In the genomic region with DNA sequence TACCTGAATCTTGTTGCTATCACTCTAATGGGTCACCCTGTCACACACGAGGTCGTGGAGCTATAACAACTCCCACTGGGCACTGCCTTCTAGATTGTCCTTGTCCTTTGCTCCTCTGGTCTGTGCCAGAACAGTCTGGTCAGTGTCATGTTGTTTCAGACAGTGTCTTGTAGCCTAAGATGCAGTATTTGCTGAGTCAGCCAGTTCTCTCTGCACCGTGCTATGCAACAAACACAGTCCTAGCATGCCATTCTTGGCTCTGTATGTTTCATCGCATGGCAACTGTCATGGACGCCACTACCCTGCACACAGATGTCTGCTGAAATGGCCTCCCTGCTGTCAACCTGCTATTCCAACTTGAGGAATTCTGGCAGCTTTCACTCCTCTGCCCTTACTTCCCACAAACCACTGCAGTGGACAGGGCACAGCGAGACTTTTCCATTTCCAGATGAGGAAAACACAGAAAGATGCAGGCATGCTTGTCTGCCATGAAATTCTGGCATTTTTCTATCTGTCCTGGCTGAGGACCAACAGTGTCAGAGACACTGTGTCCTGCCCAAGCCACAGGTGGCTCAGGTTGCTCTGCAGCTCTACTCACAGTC, we compare ENCODE assay signal across 11 mouse cellular contexts.
DNase-seq lines count a peak whose midpoint lies in the region; ATAC-seq and TF ChIP-seq lines count a peak whose summit lies in the region.
"Had no signal": no experiment of that assay in that cellular context is flagged by ENCODE, and none has a peak within 500 bp of the region (broad histone marks: within the 10 kb centered on the region; RNA-seq: fewer than 3 reads in every experiment).

No protein-coding gene starts in this region.

- no peaks in the 10 kb centered on the region for H3K27me3 ChIP-seq in intestine, embryonic 14.5 days (replicated peaks; ENCODE audit: control insufficient read depth, insufficient read depth, low read length)
- no peaks in the 10 kb centered on the region for H3K27me3 ChIP-seq in intestine, postnatal 0 days (replicated peaks; ENCODE audit: control insufficient read depth, insufficient read depth, low read length)
- no peaks in the 10 kb centered on the region for H3K27me3 ChIP-seq in lung, embryonic 15.5 days
- no peaks in the 10 kb centered on the region for H3K27me3 ChIP-seq in stomach, embryonic 16.5 days (ENCODE audit: control insufficient read depth, insufficient read depth, low read length)

- H3K27ac ChIP-seq in intestine, embryonic 14.5 days (ENCODE audit: low read depth): no peak overlapping the region
- H3K27ac ChIP-seq in intestine, postnatal 0 days (ENCODE audit: low read depth, low read length): no peak overlapping the region
- no peak overlapping the region for H3K27ac ChIP-seq in lung, embryonic 15.5 days
- no peak overlapping the region for H3K27ac ChIP-seq in stomach, embryonic 16.5 days (ENCODE audit: low read length)
- H3K27ac ChIP-seq in gastrocnemius, adult 2 months: no peak overlapping the region

- peaks cover 7% of the 10 kb centered on the region; the same call in 1 of the 2 replicates for H3K4me1 ChIP-seq in intestine, embryonic 14.5 days (replicated peaks; ENCODE audit: control insufficient read depth, insufficient read depth, low read length)
- H3K4me1 ChIP-seq in intestine, postnatal 0 days (replicated peaks; ENCODE audit: control insufficient read depth, insufficient read depth, low read length): peaks cover 21% of the 10 kb centered on the region
- peaks cover 15% of the 10 kb centered on the region for H3K4me1 ChIP-seq in lung, embryonic 15.5 days
- H3K4me1 ChIP-seq in stomach, embryonic 16.5 days (ENCODE audit: control insufficient read depth, insufficient read depth, low read length): peaks cover 11% of the 10 kb centered on the region

- no peak for TF ChIP-seq CTCF in intestine, postnatal 0 days (IDR thresholded peaks at IDR 0.05; ENCODE audit: low read depth)
- no peak for TF ChIP-seq CTCF in gastrocnemius, adult 2 months (IDR thresholded peaks at IDR 0.05)

- H3K36me3 ChIP-seq in intestine, embryonic 14.5 days (ENCODE audit: control insufficient read depth, insufficient read depth, low read length): no peaks in the 10 kb centered on the region
- H3K36me3 ChIP-seq in intestine, postnatal 0 days (ENCODE audit: control insufficient read depth, insufficient read depth): no peaks in the 10 kb centered on the region
- no peaks in the 10 kb centered on the region for H3K36me3 ChIP-seq in lung, embryonic 15.5 days
- H3K36me3 ChIP-seq in stomach, embryonic 16.5 days (ENCODE audit: control insufficient read depth, insufficient read depth, low read length): no peaks in the 10 kb centered on the region

- ATAC-seq in intestine, embryonic 14.5 days (replicated peaks; ENCODE audit: low FRiP score, low TSS enrichment, low read depth): 0 out of 2 replicates have a peak, but pooled peaks have one; percentile 55
- ATAC-seq in intestine, postnatal 0 days: no peak
- ATAC-seq in lung, embryonic 15.5 days (ENCODE audit: borderline replicate concordance, extremely low read depth, low FRiP score, low TSS enrichment): peak; percentile 57; the same call in 1 of the 2 replicates
- peak; percentile 66; the same call in 1 of the 2 replicates for ATAC-seq in stomach, embryonic 16.5 days (ENCODE audit: insufficient read depth, low FRiP score)

- intact Hi-C loops in gastrocnemius, adult 2 months (cut with DNase I): no loop called here

- 77% methylated on average over 6 of the region's 6 CpGs for WGBS in intestine, embryonic 14.5 days
- WGBS in intestine, postnatal 0 days: 74% methylated on average over 6 of the region's 6 CpGs
- 75% methylated on average over 6 of the region's 6 CpGs for WGBS in lung, embryonic 15.5 days
- 74% methylated on average over 6 of the region's 6 CpGs for WGBS in stomach, embryonic 16.5 days

- no peak overlapping the region for H3K4me2 ChIP-seq in intestine, embryonic 14.5 days (ENCODE audit: low read length)
- no peak overlapping the region for H3K4me2 ChIP-seq in intestine, postnatal 0 days (replicated peaks; ENCODE audit: low read depth)
- H3K4me2 ChIP-seq in lung, embryonic 15.5 days: no peak overlapping the region
- H3K4me2 ChIP-seq in stomach, embryonic 16.5 days (ENCODE audit: low read depth, low read length): no peak overlapping the region

- DNase-seq in adrenal gland, postnatal 10 days: peak; percentile 15
- no peak for DNase-seq in adrenal gland, adult 2 months
- no peak for DNase-seq in intestine, embryonic 14.5 days (ENCODE audit: low spot score)
- no peak for DNase-seq in lung, postnatal 4 days
- no peak for DNase-seq in gastrocnemius, adult 2 months
- DNase-seq: cerebellum, adult 2 months; embryo, embryonic 11 days; lung, postnatal 36 days had no signal

- no peaks in the 10 kb centered on the region for H3K9me3 ChIP-seq in intestine, embryonic 14.5 days (ENCODE audit: control insufficient read depth, low read length)
- H3K9me3 ChIP-seq in intestine, postnatal 0 days (ENCODE audit: control insufficient read depth): no peaks in the 10 kb centered on the region
- no peaks in the 10 kb centered on the region for H3K9me3 ChIP-seq in lung, embryonic 15.5 days
- H3K9me3 ChIP-seq in stomach, embryonic 16.5 days (replicated peaks; ENCODE audit: control insufficient read depth, low read length): no peaks in the 10 kb centered on the region

- no peak overlapping the region for H3K4me3 ChIP-seq in intestine, embryonic 14.5 days (ENCODE audit: low read depth, low read length)
- H3K4me3 ChIP-seq in intestine, postnatal 0 days (ENCODE audit: low read depth, low read length): no peak overlapping the region
- no peak overlapping the region for H3K4me3 ChIP-seq in lung, embryonic 15.5 days
- H3K4me3 ChIP-seq in stomach, embryonic 16.5 days (replicated peaks; ENCODE audit: low read length): no peak overlapping the region
- H3K4me3 ChIP-seq in gastrocnemius, adult 2 months: no peak overlapping the region

- no peak overlapping the region for H3K9ac ChIP-seq in intestine, embryonic 14.5 days (ENCODE audit: low read length)
- no peak overlapping the region for H3K9ac ChIP-seq in intestine, postnatal 0 days (ENCODE audit: low read depth, low read length)
- no peak overlapping the region for H3K9ac ChIP-seq in lung, embryonic 15.5 days
- no peak overlapping the region for H3K9ac ChIP-seq in stomach, embryonic 16.5 days (ENCODE audit: low read length)
